Mouse (Mus musculus) embryonic facial prominence, embryonic 11.5 days (tissue): ENCODE results near the gene Tmc1. TPM values are rescaled to one million over a fixed set of nuclear protein-coding genes. Genes with fewer than 3 reads are reported as not detected.

Experiments
- ATAC-seq: fragments of 200-750 bp; cut with Nextera tagmentation; replicated peaks from 2 replicates; pipeline ENCODE4 v1.8.0; 2017; ENCODE audit warnings: low read depth; ENCODE audit not compliant: insufficient number of reproducible peaks, low FRiP score, low TSS enrichment
- DNase-seq: peaks from one replicate; pipeline ENCODE4 v3.0.0-alpha.2; 2015; ENCODE audit warnings: low spot score
- H3K27ac ChIP-seq: fragments of 300-500 bp; sonication (generic); replicated peaks from 2 replicates; pipeline ENCODE4 v1.5.1; 2014; ENCODE audit warnings: mild to moderate bottlenecking, low read depth, low read length, control low read depth
- H3K27me3 ChIP-seq: fragments of 300-500 bp; sonication (generic); 2 replicates; pipeline ENCODE4 v1.6.1; 2014; ENCODE audit warnings: mild to moderate bottlenecking, low read length, moderate library complexity, mixed read lengths; ENCODE audit not compliant: control insufficient read depth, insufficient read depth
- H3K36me3 ChIP-seq: fragments of 300-500 bp; sonication (generic); replicated peaks from 2 replicates; pipeline ENCODE4 v1.6.1; 2014; ENCODE audit warnings: low read depth, mild to moderate bottlenecking, low read length, moderate library complexity, mixed read lengths; ENCODE audit not compliant: control insufficient read depth, insufficient read depth
- H3K4me1 ChIP-seq: fragments of 300-500 bp; sonication (generic); 2 replicates; pipeline ENCODE4 v1.6.1; 2014; ENCODE audit warnings: low read length, mixed read lengths; ENCODE audit not compliant: control insufficient read depth, insufficient read depth
- H3K4me2 ChIP-seq: fragments of 300-500 bp; sonication (generic); 2 replicates; pipeline ENCODE4 v1.6.1; 2014; ENCODE audit warnings: low read depth, mild to moderate bottlenecking, control low read depth, low read length, moderate library complexity
- H3K4me3 ChIP-seq: fragments of 300-500 bp; sonication (generic); 2 replicates; pipeline ENCODE4 v1.5.1; 2014; ENCODE audit warnings: low read depth, low read length, control low read depth
- H3K9ac ChIP-seq: fragments of 300-500 bp; sonication (generic); replicated peaks from 2 replicates; pipeline ENCODE4 v1.6.1; 2014; ENCODE audit warnings: mild to moderate bottlenecking, control low read depth, low read length
- H3K9me3 ChIP-seq: fragments of 300-500 bp; sonication (generic); replicated peaks from 2 replicates; pipeline ENCODE4 v1.6.1; 2016; ENCODE audit warnings: mild to moderate bottlenecking, low read length, inconsistent platforms, mixed read lengths; ENCODE audit not compliant: control insufficient read depth
- WGBS: fragments of 180-500 bp; shearing (Covaris S2); extraction: QIAGEN DNeasy Blood & Tissue Kit; methylation state at CpG from one replicate; pipeline ENCODE4 v1.1.7; 2014; 5-methylcytosine and 5-hydroxymethylcytosine counted together
- polyA plus RNA-seq: library from polyadenylated mRNA; unstranded; fragments of >200 nt; fragmentation: Nextera tagmentation; extraction: Ambion mirVana; gene quantifications from 2 replicates; pipeline ENCODE4 v1.2.1, GENCODE M21; 2014

Tmc1 gene
- polyA plus RNA-seq, 1 experiment from 2014 or later, result 0.42 TPM

GRCm38 (mm10) chr19:20857819-20858218, 96.2 kb downstream of the Tmc1 start:
- Histone ChIP-seq H3K27ac (no peak overlapping the region), H3K9me3 (no peaks in the 10 kb centered on the region), H3K9ac (no peak overlapping the region), H3K36me3 (no peaks in the 10 kb centered on the region), H3K4me3 (no peak overlapping the region), H3K4me1 (no peaks in the 10 kb centered on the region), H3K27me3 (no peaks in the 10 kb centered on the region), H3K4me2 (no peak overlapping the region)
- DNase-seq, result no peak
- ATAC-seq, result no peak

DNA sequence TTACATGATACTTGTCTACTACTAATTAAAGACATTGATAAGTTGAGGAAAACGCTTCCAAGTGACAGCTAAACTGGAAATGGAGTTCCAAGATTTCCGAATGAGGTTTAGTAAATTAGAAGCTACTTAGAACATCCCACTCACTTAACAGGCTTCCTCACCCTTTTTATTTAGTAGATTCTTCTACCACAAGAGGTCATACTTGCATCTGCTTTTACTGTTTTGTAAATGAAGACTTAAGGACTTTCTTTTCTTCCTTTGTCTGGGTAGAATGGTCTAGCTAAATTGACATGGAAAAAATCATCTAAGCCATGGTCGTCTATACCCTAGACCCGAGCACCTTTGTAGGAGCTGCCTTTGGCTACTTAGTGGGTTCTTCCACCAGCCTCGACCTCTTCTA, 105.1 kb downstream of the Tmc1 start:
- Histone ChIP-seq H3K4me3 (no peak overlapping the region), H3K9ac (no peak overlapping the region), H3K9me3 (no peaks in the 10 kb centered on the region), H3K4me1 (no peaks in the 10 kb centered on the region), H3K36me3 (no peaks in the 10 kb centered on the region), H3K27ac (no peak overlapping the region), H3K27me3 (no peaks in the 10 kb centered on the region), H3K4me2 (no peak overlapping the region)
- ATAC-seq, result no peak
- no peak for DNase-seq
- WGBS, result 68% methylated on average over 5 of the region's 5 CpGs

GRCm38 (mm10) chr19:20847476-20848073, 106.4 kb downstream of the Tmc1 start:
- H3K9me3 ChIP-seq, result no peaks in the 10 kb centered on the region
- H3K4me1 ChIP-seq, result no peaks in the 10 kb centered on the region
- no peak overlapping the region for H3K9ac ChIP-seq
- WGBS, result 86% methylated on average over 3 of the region's 3 CpGs
- no peaks in the 10 kb centered on the region for H3K36me3 ChIP-seq
- no peaks in the 10 kb centered on the region for H3K27me3 ChIP-seq
- ATAC-seq (no peak), DNase-seq (no peak)
- H3K4me2 ChIP-seq, result no peak overlapping the region
- H3K4me3 ChIP-seq, result no peak overlapping the region
- H3K27ac ChIP-seq, result no peak overlapping the region

- 79% methylated on average over 2 of the region's 2 CpGs for WGBS
- Histone ChIP-seq H3K36me3 (no peaks in the 10 kb centered on the region), H3K27me3 (no peaks in the 10 kb centered on the region), H3K9me3 (no peaks in the 10 kb centered on the region), H3K4me2 (no peak overlapping the region), H3K27ac (no peak overlapping the region), H3K4me3 (no peak overlapping the region), H3K4me1 (no peaks in the 10 kb centered on the region), H3K9ac (no peak overlapping the region)
- DNase-seq, result no peak
- no peak for ATAC-seq
Measured at GRCm38 (mm10) chr19:20837422-20837821, 116.6 kb downstream of the Tmc1 start.

GRCm38 (mm10) chr19:20836055-20836845, 117.8 kb downstream of the Tmc1 start:
- DNase-seq, result peak; percentile 48

DNA sequence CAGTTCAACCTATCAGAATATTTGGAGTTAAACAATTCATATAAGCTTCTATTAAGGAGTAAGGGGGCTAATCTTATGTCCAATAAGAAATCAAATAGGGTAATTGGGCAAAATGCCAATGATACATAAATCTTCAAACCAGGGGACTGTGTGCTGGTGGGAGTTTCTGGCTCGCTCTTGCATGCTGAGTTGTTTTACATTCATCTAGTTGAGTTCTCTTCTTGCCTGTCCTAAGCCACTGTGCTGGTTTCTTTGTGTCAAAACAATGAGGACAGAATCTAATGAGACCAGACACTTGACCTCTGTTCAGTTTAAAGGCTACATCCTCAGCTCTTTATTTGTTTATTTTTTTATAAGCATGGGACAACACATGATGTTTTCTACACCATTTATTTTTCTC, 119.1 kb downstream of the Tmc1 start:
- Histone ChIP-seq H3K9ac (no peak overlapping the region), H3K36me3 (no peaks in the 10 kb centered on the region), H3K4me3 (no peak overlapping the region), H3K4me1 (no peaks in the 10 kb centered on the region), H3K27me3 (no peaks in the 10 kb centered on the region), H3K9me3 (no peaks in the 10 kb centered on the region), H3K27ac (no peak overlapping the region), H3K4me2 (no peak overlapping the region)
- no peak for ATAC-seq
- DNase-seq, result no peak
- 71% methylated on average over 1 of the region's 1 CpGs for WGBS

More at GRCm38 (mm10) chr19:20836055-20836845, 117.8 kb downstream of the Tmc1 start:
- Histone ChIP-seq H3K27ac (no peak overlapping the region), H3K4me3 (no peak overlapping the region), H3K4me1 (no peaks in the 10 kb centered on the region), H3K27me3 (no peaks in the 10 kb centered on the region), H3K36me3 (no peaks in the 10 kb centered on the region), H3K9me3 (no peaks in the 10 kb centered on the region), H3K4me2 (no peak overlapping the region), H3K9ac (no peak overlapping the region)
- 54% methylated on average over 9 of the region's 9 CpGs for WGBS
- ATAC-seq, result no peak

- no peaks in the 10 kb centered on the region for H3K36me3 ChIP-seq
- ATAC-seq, result no peak
Measured at GRCm38 (mm10) chr19:20799460-20799859, 154.5 kb downstream of the Tmc1 start.

DNA sequence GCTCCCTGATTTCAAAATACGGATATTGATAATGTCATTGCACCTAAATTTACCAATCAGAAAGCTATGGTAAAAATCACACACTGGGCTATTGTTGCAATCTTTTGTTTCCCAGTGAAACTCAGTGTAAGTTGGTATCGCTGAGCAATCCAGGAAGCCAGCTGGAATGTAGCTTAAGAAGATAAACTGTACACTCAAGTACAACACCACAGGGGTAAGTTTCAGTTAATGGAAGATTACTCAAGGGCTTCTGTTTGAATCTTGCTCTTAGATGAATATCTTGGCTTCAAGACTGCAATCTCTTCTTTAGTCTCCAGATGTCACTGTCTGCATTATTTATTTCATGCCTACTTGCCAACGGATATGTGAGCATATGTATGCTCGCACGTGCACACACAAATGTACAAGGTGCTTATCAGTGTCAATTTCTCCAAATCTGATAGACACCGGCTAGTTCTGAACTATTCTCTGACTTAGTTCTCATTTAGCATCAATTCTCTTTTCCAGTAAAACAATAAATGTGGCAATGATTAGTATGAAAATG, 156.4 kb downstream of the Tmc1 start:
- Histone ChIP-seq H3K4me2 (no peak overlapping the region), H3K9me3 (no peaks in the 10 kb centered on the region), H3K27ac (no peak overlapping the region), H3K36me3 (no peaks in the 10 kb centered on the region), H3K27me3 (no peaks in the 10 kb centered on the region), H3K9ac (no peak overlapping the region), H3K4me3 (no peak overlapping the region), H3K4me1 (no peaks in the 10 kb centered on the region)
- ATAC-seq, result no peak
- peak; percentile 73 for DNase-seq
- 51% methylated on average over 6 of the region's 6 CpGs for WGBS

More at GRCm38 (mm10) chr19:20799460-20799859, 154.5 kb downstream of the Tmc1 start:
- no peak overlapping the region for H3K27ac ChIP-seq
- H3K27me3 ChIP-seq, result no peaks in the 10 kb centered on the region
- no peak overlapping the region for H3K9ac ChIP-seq
- no peak overlapping the region for H3K4me2 ChIP-seq
- no peak for DNase-seq
- no peak overlapping the region for H3K4me3 ChIP-seq
- no peaks in the 10 kb centered on the region for H3K9me3 ChIP-seq
- no peaks in the 10 kb centered on the region for H3K4me1 ChIP-seq
